8 mouse cellular contexts compared by ENCODE assay signal in the genomic region with DNA sequence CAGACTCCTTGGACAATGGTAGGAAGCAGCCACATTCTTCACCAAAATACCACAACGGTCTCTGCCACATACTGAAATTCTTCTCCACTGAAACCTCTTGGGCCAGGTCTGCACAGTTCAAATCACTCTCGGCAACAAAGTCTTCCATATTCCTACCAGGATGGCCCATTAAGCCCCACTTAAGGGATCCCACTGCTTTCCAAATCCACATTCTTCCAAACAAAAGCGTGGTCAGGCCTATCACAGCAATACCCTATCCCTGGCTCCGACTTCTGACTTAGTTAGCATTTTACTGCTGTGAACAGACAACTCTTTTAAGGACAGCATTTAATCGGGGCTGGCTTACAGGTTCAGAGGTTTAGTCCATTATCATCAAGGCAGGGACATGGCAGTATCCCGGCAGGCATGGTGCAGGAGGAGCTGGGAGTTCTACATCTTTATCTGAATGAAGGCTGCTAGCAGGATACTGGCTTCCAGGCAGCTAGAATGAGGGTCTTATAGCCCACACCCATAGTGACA. TPM values are rescaled to one million over a fixed set of nuclear protein-coding genes. Genes with fewer than 3 reads are reported as not detected.
DNase-seq lines count a peak whose midpoint lies in the region; ATAC-seq lines count a peak whose summit lies in the region.

A gene (minus strand): TSS at position 469 of the 519 bp plus-strand sequence.

- no peaks in the 10 kb centered on the region for H3K4me1 ChIP-seq in neural tube, embryonic 11.5 days (ENCODE audit: control insufficient read depth, insufficient read depth, low read length)
- no peaks in the 10 kb centered on the region for H3K4me1 ChIP-seq in limb, embryonic 11.5 days (ENCODE audit: control insufficient read depth, insufficient read depth, low read length)

- H3K9ac ChIP-seq in neural tube, embryonic 11.5 days (ENCODE audit: low read length), result no peak within 1 kb of the TSS
- no peak within 1 kb of the TSS for H3K9ac ChIP-seq in limb, embryonic 11.5 days (ENCODE audit: low read length)

- H3K27me3 ChIP-seq in neural tube, embryonic 11.5 days (ENCODE audit: control insufficient read depth, insufficient read depth, low read length), result no peaks in the 10 kb centered on the region
- H3K27me3 ChIP-seq in limb, embryonic 11.5 days (ENCODE audit: control insufficient read depth, insufficient read depth, low read length), result no peaks in the 10 kb centered on the region

- no peak within 1 kb of the TSS for H3K4me2 ChIP-seq in neural tube, embryonic 11.5 days (ENCODE audit: low read depth)
- no peak within 1 kb of the TSS for H3K4me2 ChIP-seq in limb, embryonic 11.5 days (ENCODE audit: low read depth, severe bottlenecking)

- no peak within 1 kb of the TSS for H3K27ac ChIP-seq in neural tube, embryonic 11.5 days (ENCODE audit: low read depth, low read length)
- no peak within 1 kb of the TSS for H3K27ac ChIP-seq in limb, embryonic 11.5 days (replicated peaks; ENCODE audit: low read depth, low read length)

- intact Hi-C loops in heart, postnatal 10 days (cut with DNase I), result no loop called here

- ATAC-seq in neural tube, embryonic 11.5 days (ENCODE audit: insufficient read depth, low FRiP score, low TSS enrichment), result no peak
- ATAC-seq in common myeloid progenitor, adult 5-6 weeks (replicated peaks; ENCODE audit: low read depth, poor library complexity, severe bottlenecking), result no peak
- ATAC-seq in limb, embryonic 11.5 days (ENCODE audit: insufficient number of reproducible peaks, low FRiP score, low TSS enrichment, low read depth), result no peak
- no peak for ATAC-seq in erythroblast, adult 5-6 weeks (replicated peaks; ENCODE audit: low FRiP score, poor library complexity, severe bottlenecking)

- H3K9me3 ChIP-seq in neural tube, embryonic 11.5 days (ENCODE audit: control insufficient read depth, low read length), result no peaks in the 10 kb centered on the region
- no peaks in the 10 kb centered on the region for H3K9me3 ChIP-seq in limb, embryonic 11.5 days (ENCODE audit: control insufficient read depth, low read length)

- H3K36me3 ChIP-seq in neural tube, embryonic 11.5 days (ENCODE audit: control insufficient read depth, insufficient read depth, low read length), result no peaks in the 10 kb centered on the region
- H3K36me3 ChIP-seq in limb, embryonic 11.5 days (ENCODE audit: control insufficient read depth, insufficient read depth, low read length), result no peaks in the 10 kb centered on the region

- DNase-seq in neural tube, embryonic 11.5 days (ENCODE audit: low spot score), result no peak
- no peak for DNase-seq in neural tube, embryonic 10.5 days (ENCODE audit: extremely low spot score, low spot score)
- no peak for DNase-seq in heart, postnatal 10 days
- DNase-seq in limb, embryonic 11.5 days (ENCODE audit: low spot score), result no peak
- DNase-seq in ovary, postnatal 10 days (ENCODE audit: low spot score), result no peak
- DNase-seq in cerebellum, adult 8-10 months, result no peak

- WGBS in neural tube, embryonic 11.5 days, result 47% methylated on average over 6 of the region's 6 CpGs
- WGBS in limb, embryonic 11.5 days, result 77% methylated on average over 6 of the region's 6 CpGs

- no peak within 1 kb of the TSS for H3K4me3 ChIP-seq in neural tube, embryonic 11.5 days (ENCODE audit: low read depth, low read length)
- no peak within 1 kb of the TSS for H3K4me3 ChIP-seq in limb, embryonic 11.5 days (ENCODE audit: low read depth, low read length)

RNA-seq across cellular contexts. Expression of the gene that starts here (rescaled TPM):
- polyA plus RNA-seq in neural tube, embryonic 11.5 days (2014; fragmentation: Nextera tagmentation; extraction: Ambion mirVana), result 40.3 and 41.5 TPM in 2 replicates
- 47.0 and 61.5 TPM in 2 replicates for total RNA-seq in common myeloid progenitor, adult 5-6 weeks (2017)
- 10 to 100 TPM; 20.0 to 21.0 TPM for total RNA-seq in heart, postnatal 10 days (2021)
- 40.1 and 46.8 TPM in 2 replicates for polyA plus RNA-seq in limb, embryonic 11.5 days (2014; fragmentation: Nextera tagmentation; extraction: Ambion mirVana)
- 2.1 and 4.8 TPM in 2 replicates for total RNA-seq in erythroblast, adult 5-6 weeks (2015; ENCODE audit: low replicate concordance)
- total RNA-seq in erythroblast, adult 5-6 weeks (2017; ENCODE audit: low replicate concordance), result 5.5 and 7.5 TPM in 2 replicates
